Mouse (Mus musculus) embryonic facial prominence, embryonic 15.5 days (tissue): Measurements from ENCODE around the gene Rnf111. TPM values are rescaled to one million over a fixed set of nuclear protein-coding genes. Genes with fewer than 3 reads are reported as not detected.

Experiments
- ATAC-seq: fragments of 200-750 bp; cut with Nextera tagmentation; 2 replicates; pipeline ENCODE4 v1.8.0; 2017; ENCODE audit warnings: low read depth, moderate TSS enrichment; ENCODE audit not compliant: insufficient number of reproducible peaks, low FRiP score, low TSS enrichment
- H3K27ac ChIP-seq: fragments of 300-500 bp; sonication (generic); replicated peaks from 2 replicates; pipeline ENCODE4 v1.5.1; 2015; ENCODE audit warnings: mild to moderate bottlenecking, inconsistent platforms
- H3K27me3 ChIP-seq: fragments of 300-500 bp; sonication (generic); 2 replicates; pipeline ENCODE4 v1.6.1; 2015; ENCODE audit warnings: inconsistent platforms
- H3K36me3 ChIP-seq: fragments of 300-500 bp; sonication (generic); 2 replicates; pipeline ENCODE4 v1.6.1; 2015; ENCODE audit warnings: mild to moderate bottlenecking, inconsistent platforms
- H3K4me1 ChIP-seq: fragments of 300-500 bp; sonication (generic); 2 replicates; pipeline ENCODE4 v1.6.1; 2015; ENCODE audit warnings: inconsistent platforms
- H3K4me2 ChIP-seq: fragments of 300-500 bp; sonication (generic); replicated peaks from 2 replicates; pipeline ENCODE4 v1.6.1; 2015; ENCODE audit warnings: mild to moderate bottlenecking, inconsistent platforms
- H3K4me3 ChIP-seq: fragments of 300-500 bp; sonication (generic); replicated peaks from 2 replicates; pipeline ENCODE4 v1.5.1; 2015; ENCODE audit warnings: mild to moderate bottlenecking, inconsistent platforms
- H3K9ac ChIP-seq: fragments of 300-500 bp; sonication (generic); 2 replicates; pipeline ENCODE4 v1.6.1; 2015; ENCODE audit warnings: inconsistent platforms
- H3K9me3 ChIP-seq: fragments of 300-500 bp; sonication (generic); replicated peaks from 2 replicates; pipeline ENCODE4 v1.6.1; 2016; ENCODE audit warnings: inconsistent platforms
- WGBS: fragments of 180-500 bp; shearing (Covaris S2); methylation state at CpG from one replicate; pipeline ENCODE4 v1.1.7; 2015; 5-methylcytosine and 5-hydroxymethylcytosine counted together
- polyA plus RNA-seq: library from polyadenylated mRNA; unstranded; fragments of >200 nt; fragmentation: Nextera tagmentation; extraction: Ambion mirVana; gene quantifications from 2 replicates; pipeline ENCODE4 v1.2.1, GENCODE M21; 2015

Rnf111 gene
- polyA plus RNA-seq, 1 experiment from 2014 or later: 28.9 TPM

- Histone ChIP-seq H3K27me3 (no peaks in the 10 kb centered on the region), H3K9me3 (no peaks in the 10 kb centered on the region), H3K4me1 (peaks cover 5% of the 10 kb centered on the region; the same call in 1 of the 2 replicates), H3K4me3 (no peak overlapping the region), H3K27ac (no peak overlapping the region), H3K36me3 (peaks cover 26% of the 10 kb centered on the region), H3K9ac (no peak overlapping the region), H3K4me2 (no peak overlapping the region)
- WGBS: 88% methylated on average over 12 of the region's 12 CpGs
- no peak for ATAC-seq
Observed at GRCm38 (mm10) chr9:70395617-70396016, 107.9 kb downstream of the Rnf111 start.

- WGBS: 26% methylated on average over 6 of the region's 6 CpGs
- no peak for ATAC-seq
Observed at GRCm38 (mm10) chr9:70392563-70392907, 111.0 kb downstream of the Rnf111 start.

GRCm38 (mm10) chr9:70391660-70392562, 111.6 kb downstream of the Rnf111 start:
- ATAC-seq: no peak
- Histone ChIP-seq H3K4me1 (peaks cover 7% of the 10 kb centered on the region; the same call in 1 of the 2 replicates), H3K27ac (no peak overlapping the region), H3K27me3 (no peaks in the 10 kb centered on the region), H3K9ac (no peak overlapping the region), H3K9me3 (no peaks in the 10 kb centered on the region), H3K4me3 (no peak overlapping the region), H3K36me3 (peaks cover 16% of the 10 kb centered on the region), H3K4me2 (no peak overlapping the region)
- 79% methylated on average over 12 of the region's 12 CpGs for WGBS

More at GRCm38 (mm10) chr9:70392563-70392907, 111.0 kb downstream of the Rnf111 start:
- no peak overlapping the region for H3K4me3 ChIP-seq
- no peaks in the 10 kb centered on the region for H3K27me3 ChIP-seq
- no peak overlapping the region for H3K27ac ChIP-seq
- H3K9me3 ChIP-seq: no peaks in the 10 kb centered on the region
- no peak overlapping the region for H3K9ac ChIP-seq
- no peak overlapping the region for H3K4me2 ChIP-seq
- H3K36me3 ChIP-seq: peaks cover 12% of the 10 kb centered on the region
- peaks cover 7% of the 10 kb centered on the region; the same call in 1 of the 2 replicates for H3K4me1 ChIP-seq

- Histone ChIP-seq H3K36me3 (peaks cover 16% of the 10 kb centered on the region), H3K9ac (no peak overlapping the region), H3K4me3 (no peak overlapping the region), H3K27me3 (no peaks in the 10 kb centered on the region), H3K9me3 (no peaks in the 10 kb centered on the region), H3K27ac (no peak overlapping the region), H3K4me2 (no peak overlapping the region), H3K4me1 (peaks cover 7% of the 10 kb centered on the region; the same call in 1 of the 2 replicates)
- ATAC-seq: no peak
- 91% methylated on average over 5 of the region's 5 CpGs for WGBS
Observed at GRCm38 (mm10) chr9:70391042-70391441, 112.5 kb downstream of the Rnf111 start.

GRCm38 (mm10) chr9:70389548-70389947, 114.0 kb downstream of the Rnf111 start:
- 66% methylated on average over 3 of the region's 3 CpGs for WGBS
- H3K27ac ChIP-seq: no peak overlapping the region

GRCm38 (mm10) chr9:70387410-70388119, 116.0 kb downstream of the Rnf111 start:
- Histone ChIP-seq H3K4me1 (peaks cover 7% of the 10 kb centered on the region; the same call in 1 of the 2 replicates), H3K4me3 (no peak overlapping the region), H3K9me3 (no peaks in the 10 kb centered on the region), H3K36me3 (peaks cover 29% of the 10 kb centered on the region), H3K4me2 (no peak overlapping the region), H3K27ac (no peak overlapping the region), H3K27me3 (no peaks in the 10 kb centered on the region), H3K9ac (no peak overlapping the region)
- 82% methylated on average over 4 of the region's 4 CpGs for WGBS
- no peak for ATAC-seq

More at GRCm38 (mm10) chr9:70389548-70389947, 114.0 kb downstream of the Rnf111 start:
- H3K27me3 ChIP-seq: no peaks in the 10 kb centered on the region
- no peak overlapping the region for H3K9ac ChIP-seq
- H3K4me2 ChIP-seq: no peak overlapping the region
- no peaks in the 10 kb centered on the region for H3K9me3 ChIP-seq
- H3K4me3 ChIP-seq: no peak overlapping the region
- no peak for ATAC-seq
- H3K36me3 ChIP-seq: peaks cover 16% of the 10 kb centered on the region
- H3K4me1 ChIP-seq: peaks cover 7% of the 10 kb centered on the region; the same call in 1 of the 2 replicates

- no peaks in the 10 kb centered on the region for H3K27me3 ChIP-seq
- H3K27ac ChIP-seq: no peak overlapping the region
- no peak overlapping the region for H3K4me2 ChIP-seq
- no peaks in the 10 kb centered on the region for H3K9me3 ChIP-seq
- 0 out of 2 replicates have a peak, but pooled peaks cover 2% of the 10 kb centered on the region for H3K4me1 ChIP-seq
- H3K4me3 ChIP-seq: no peak overlapping the region
- 72% methylated on average over 18 of the region's 18 CpGs for WGBS
- ATAC-seq: no peak
- H3K36me3 ChIP-seq: peaks cover 35% of the 10 kb centered on the region
- no peak overlapping the region for H3K9ac ChIP-seq
Observed at GRCm38 (mm10) chr9:70384958-70385728, 118.4 kb downstream of the Rnf111 start.

GRCm38 (mm10) chr9:70384494-70384893, 119.0 kb downstream of the Rnf111 start:
- WGBS: 91% methylated on average over 4 of the region's 4 CpGs
- H3K4me2 ChIP-seq: no peak overlapping the region
- H3K9me3 ChIP-seq: no peaks in the 10 kb centered on the region
- ATAC-seq: no peak
- H3K27me3 ChIP-seq: no peaks in the 10 kb centered on the region
- H3K36me3 ChIP-seq: peaks cover 39% of the 10 kb centered on the region
- no peak overlapping the region for H3K4me3 ChIP-seq
- H3K4me1 ChIP-seq: 0 out of 2 replicates have a peak, but pooled peaks cover 2% of the 10 kb centered on the region
- H3K27ac ChIP-seq: no peak overlapping the region
- no peak overlapping the region for H3K9ac ChIP-seq

- 69% methylated on average over 10 of the region's 10 CpGs for WGBS
- Histone ChIP-seq H3K4me3 (no peak overlapping the region), H3K9me3 (no peaks in the 10 kb centered on the region), H3K36me3 (peaks cover 42% of the 10 kb centered on the region), H3K27ac (no peak overlapping the region), H3K4me1 (no peaks in the 10 kb centered on the region), H3K9ac (no peak overlapping the region), H3K4me2 (no peak overlapping the region), H3K27me3 (no peaks in the 10 kb centered on the region)
- no peak for ATAC-seq
Observed at GRCm38 (mm10) chr9:70383750-70384149, 119.8 kb downstream of the Rnf111 start.

GRCm38 (mm10) chr9:70382091-70382490, 121.4 kb downstream of the Rnf111 start:
- ATAC-seq: no peak
- 81% methylated on average over 12 of the region's 12 CpGs for WGBS
- Histone ChIP-seq H3K4me1 (no peaks in the 10 kb centered on the region), H3K27ac (no peak overlapping the region), H3K4me3 (no peak overlapping the region), H3K27me3 (no peaks in the 10 kb centered on the region), H3K9me3 (no peaks in the 10 kb centered on the region), H3K4me2 (no peak overlapping the region), H3K9ac (no peak overlapping the region), H3K36me3 (peaks cover 55% of the 10 kb centered on the region)
